20 mouse cellular contexts compared by ENCODE assay signal in the genomic region with DNA sequence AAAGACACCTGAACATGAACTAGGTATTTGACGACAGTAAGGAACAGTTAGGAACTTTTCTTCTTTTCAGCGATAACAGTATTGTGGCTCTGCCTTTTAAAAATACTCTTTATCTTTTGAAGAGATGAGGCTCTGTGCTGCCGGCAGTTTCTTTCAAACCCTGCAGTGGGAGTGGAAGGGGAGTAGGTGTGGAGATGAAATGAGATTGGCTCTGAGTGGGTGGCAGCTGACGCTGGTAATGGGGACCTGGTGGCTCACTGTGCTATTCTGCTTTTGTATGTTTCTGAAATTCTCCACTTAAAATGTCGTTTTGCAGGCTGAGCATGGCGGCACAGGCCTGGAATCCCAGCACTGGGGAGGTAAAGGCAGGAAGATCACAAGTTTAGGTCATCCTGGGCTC. TPM values are rescaled to one million over a fixed set of nuclear protein-coding genes. Genes with fewer than 3 reads are reported as not detected.
DNase-seq lines count a peak whose midpoint lies in the region; TF ChIP-seq lines count a peak whose summit lies in the region.
"Had no signal": no experiment of that assay in that cellular context is flagged by ENCODE, and none has a peak within 500 bp of the region (broad histone marks: within the 10 kb centered on the region; RNA-seq: fewer than 3 reads in every experiment).

No protein-coding gene starts in this region.

- peak overlapping the region; percentile 69; the same call in 1 of the 2 replicates for H3K27ac ChIP-seq in layer of hippocampus, adult 2 months
- H3K27ac ChIP-seq in MEL (ENCODE audit: control insufficient read depth, low read depth, low read length), result peak overlapping the region; percentile 53
- H3K27ac ChIP-seq: embryonic facial prominence, embryonic 10.5 days; forebrain, embryonic 13.5 days; gastrocnemius, adult 2 months; hindbrain, embryonic 14.5 days; limb, embryonic 15.5 days; midbrain, embryonic 12.5 days; neural tube, embryonic 13.5 days had no signal

- no peaks in the 10 kb centered on the region for H3K27me3 ChIP-seq in MEL (ENCODE audit: control insufficient read depth in 1 of 2, insufficient read depth in 2 of 2, low read length in 2 of 2)
- H3K27me3 ChIP-seq: forebrain, embryonic 13.5 days; limb, embryonic 15.5 days; midbrain, embryonic 12.5 days; neural tube, embryonic 13.5 days had no signal

- no peaks in the 10 kb centered on the region for H3K9me3 ChIP-seq in MEL (replicated peaks; ENCODE audit: insufficient read depth, low read length)
- H3K9me3 ChIP-seq: embryonic facial prominence, embryonic 10.5 days; forebrain, embryonic 13.5 days; limb, embryonic 15.5 days; midbrain, embryonic 12.5 days; neural tube, embryonic 13.5 days had no signal

- peak; percentile 31 to 67 for DNase-seq in layer of hippocampus, adult 2 months (ENCODE audit: low spot score in 2 of 2)
- DNase-seq in layer of hippocampus, postnatal 10 days (ENCODE audit: low spot score in 2 of 2), result no peak
- peak; percentile 61 for DNase-seq in MEL (ENCODE audit: low read depth, low spot score)
- peak; percentile 40 for DNase-seq in frontal cortex, postnatal 14 days (ENCODE audit: low spot score in 2 of 2)
- DNase-seq in left cerebral cortex, postnatal 25 days (ENCODE audit: low spot score in 2 of 2), result peak; percentile 66 to 91
- no peak for DNase-seq in testis, postnatal 14 days (ENCODE audit: low spot score)
- DNase-seq in adrenal gland, adult (ENCODE audit: inconsistent age in 2 of 2, low spot score in 1 of 2), result no peak
- DNase-seq in thymus, postnatal 0 days (ENCODE audit: low spot score), result no peak
- DNase-seq: cerebellum, adult 8-10 months; gastrocnemius, adult 2 months; heart, adult 11 months; heart, postnatal 36 days; lung, postnatal 10 days; thymus, postnatal 36 days had no signal

- peak overlapping the region; percentile 19; the same call in 1 of the 2 replicates for H3K9ac ChIP-seq in MEL (ENCODE audit: control insufficient read depth, low read depth, low read length, poor library complexity, severe bottlenecking)
- H3K9ac ChIP-seq: forebrain, embryonic 13.5 days; hindbrain, embryonic 14.5 days; limb, embryonic 15.5 days; midbrain, embryonic 12.5 days; neural tube, embryonic 13.5 days had no signal

- TF ChIP-seq EP300 in MEL (IDR thresholded peaks at IDR 0.05; ENCODE audit: low read depth in 1 of 2, low read length in 2 of 2), result peak in 1 of 2 experiments; percentile 60; a peak in 3 of 4 replicates

- peaks cover 4 to 17% of the 10 kb centered on the region in 2 experiments; a peak in 3 of 4 replicates for H3K4me1 ChIP-seq in MEL (ENCODE audit: control insufficient read depth in 1 of 2, insufficient read depth in 2 of 2, low read length in 2 of 2)
- H3K4me1 ChIP-seq: forebrain, embryonic 13.5 days; midbrain, embryonic 12.5 days; neural tube, embryonic 13.5 days had no signal

- no peaks in the 10 kb centered on the region for H3K79me2 ChIP-seq in MEL (ENCODE audit: control insufficient read depth, insufficient read depth, low read length, poor library complexity)

- intact Hi-C loops in left cerebral cortex, postnatal 25 days (cut with DNase I), result no loop called here

- TF ChIP-seq RAD21 in MEL (IDR thresholded peaks at IDR 0.05; ENCODE audit: low read depth, low read length), result no peak

- H3K4me3 ChIP-seq in layer of hippocampus, adult 2 months, result no peak overlapping the region
- peak overlapping the region in 1 of 2 experiments; percentile 22; a peak in 1 of 4 replicates for H3K4me3 ChIP-seq in MEL (ENCODE audit: control insufficient read depth in 1 of 2, insufficient read depth in 1 of 2, low read depth in 2 of 2, low read length in 2 of 2)
- H3K4me3 ChIP-seq: embryonic facial prominence, embryonic 10.5 days; forebrain, embryonic 13.5 days; gastrocnemius, adult 2 months; limb, embryonic 15.5 days; midbrain, embryonic 12.5 days; neural tube, embryonic 13.5 days had no signal

- TF ChIP-seq CTCF in layer of hippocampus, adult 2 months (conservative IDR thresholded peaks at IDR 0.05), result 0 out of 2 replicates have a peak, but pooled peaks have one; percentile 4
- no peak for TF ChIP-seq CTCF in MEL (IDR thresholded peaks at IDR 0.05 in 2 of 3, conservative IDR thresholded peaks at IDR 0.05 in 1 of 3; ENCODE audit: control insufficient read depth in 1 of 3, insufficient read depth in 1 of 3, low read depth in 2 of 3, low read length in 3 of 3, poor library complexity in 1 of 3, severe bottlenecking in 1 of 3)

- TF ChIP-seq POLR2A in MEL (IDR thresholded peaks at IDR 0.05; ENCODE audit: control insufficient read depth in 1 of 2, insufficient read depth in 1 of 2, low read depth in 1 of 2, low read length in 2 of 2, poor library complexity in 1 of 2), result no peak

- H3K36me3 ChIP-seq in MEL (ENCODE audit: control insufficient read depth in 1 of 2, insufficient read depth in 2 of 2, low read length in 2 of 2), result peaks cover 0 to 14% of the 10 kb centered on the region in 2 experiments; a peak in 2 of 4 replicates
- H3K36me3 ChIP-seq: limb, embryonic 15.5 days; midbrain, embryonic 12.5 days; neural tube, embryonic 13.5 days had no signal

TF ChIP-seq in MEL, 35 proteins besides CTCF, POLR2A, EP300 and RAD21:
- TF ChIP-seq GATA1 (IDR thresholded peaks at IDR 0.05; ENCODE audit: low read depth, low read length) (peak; percentile 36; the same call in 1 of the 2 replicates), RCOR1 (IDR thresholded peaks at IDR 0.05; ENCODE audit: low read depth, low read length) (0 out of 2 replicates have a peak, but pooled peaks have one; percentile 38), USF1 (IDR thresholded peaks at IDR 0.05; ENCODE audit: low read depth, low read length) (no peak), TBP (IDR thresholded peaks at IDR 0.05; ENCODE audit: low read depth, low read length) (0 out of 2 replicates have a peak, but pooled peaks have one; percentile 19), SIN3A (IDR thresholded peaks at IDR 0.05; ENCODE audit: low read length) (peak; percentile 48), MXI1 (IDR thresholded peaks at IDR 0.05; ENCODE audit: low read depth, low read length) (0 out of 2 replicates have a peak, but pooled peaks have one; percentile 8), NRF1 (IDR thresholded peaks at IDR 0.05; ENCODE audit: insufficient read depth, low read depth, low read length, poor library complexity, severe bottlenecking) (no peak)

RNA-seq across cellular contexts. Expression of gene Ryr1, which starts 36.2 kb away (rescaled TPM):
- total RNA-seq in layer of hippocampus, adult 2 months (2021), result 10 to 100 TPM; 19.6 to 23.3 TPM
- total RNA-seq in layer of hippocampus, postnatal 10 days (2021), result 10 to 100 TPM; 12.6 to 13.7 TPM
- 0.16 and 0.27 TPM in 2 replicates for total RNA-seq in MEL (2012; rRNA removed)
- polyA plus RNA-seq in MEL (2012; ENCODE audit: insufficient read depth in 1 of 2, insufficient read length in 2 of 2, low read depth in 1 of 2, low replicate concordance in 2 of 2, missing spikeins in 1 of 2), result under 1 TPM in 1 of 2 experiments, not detected in 1; 0.54 TPM
- 1 to 10 TPM; 4.7 to 8.9 TPM for total RNA-seq in left cerebral cortex, postnatal 25 days (2021)
- 0.16 and 0.19 TPM in 2 replicates for polyA plus RNA-seq in thymus, postnatal 0 days (2015; fragmentation: Nextera tagmentation; extraction: Ambion mirVana)

RNA-seq across cellular contexts. Expression of gene Rasgrp4, which starts 45.8 kb away (rescaled TPM):
- total RNA-seq in layer of hippocampus, adult 2 months (2021), result under 1 TPM; 0.91 to 0.97 TPM
- total RNA-seq in layer of hippocampus, postnatal 10 days (2021), result 1 to 10 TPM; 2.2 to 3.6 TPM
- 0.46 and 0.56 TPM in 2 replicates for total RNA-seq in MEL (2012; rRNA removed)
- 1 to 10 TPM in 1 of 2 experiments, not detected in 1; 1.9 TPM for polyA plus RNA-seq in MEL (2012; ENCODE audit: insufficient read depth in 1 of 2, insufficient read length in 2 of 2, low read depth in 1 of 2, low replicate concordance in 2 of 2, missing spikeins in 1 of 2)
- total RNA-seq in left cerebral cortex, postnatal 25 days (2021), result 1 to 10 TPM; 1.1 to 1.8 TPM
- polyA plus RNA-seq in thymus, postnatal 0 days (2015; fragmentation: Nextera tagmentation; extraction: Ambion mirVana), result 2.2 and 3.4 TPM in 2 replicates

Comparison
In these comparisons a context has a peak if more than half of its experiments do, and no peak if none do; other contexts are left out.
1. DNase-seq: peak in layer of hippocampus, adult 2 months (2 of 2), MEL (single experiment), frontal cortex, postnatal 14 days (2 of 2) and left cerebral cortex, postnatal 25 days (2 of 2); none in layer of hippocampus, postnatal 10 days (0 of 2), testis, postnatal 14 days (single experiment), adrenal gland, adult (0 of 2) and thymus, postnatal 0 days (single experiment).